Mouse (Mus musculus) lung, embryonic 15.5 days (tissue): ENCODE measurements around the gene Dst. TPM values are rescaled to one million over a fixed set of nuclear protein-coding genes. Genes with fewer than 3 reads are reported as not detected.

Experiments
- ATAC-seq: fragments of 200-750 bp; cut with Nextera tagmentation; 2 replicates; pipeline ENCODE4 v1.8.0; 2017; ENCODE audit warnings: moderate number of reproducible peaks, borderline replicate concordance; ENCODE audit not compliant: low FRiP score, low TSS enrichment; ENCODE audit errors: extremely low read depth
- H3K27ac ChIP-seq: fragments of 300-500 bp; sonication (generic); 2 replicates; pipeline ENCODE4 v1.5.1; 2015; ENCODE audit warnings: moderate library complexity, mild to moderate bottlenecking, inconsistent platforms
- H3K27me3 ChIP-seq: fragments of 300-500 bp; sonication (generic); 2 replicates; pipeline ENCODE4 v1.6.1; 2015; ENCODE audit warnings: inconsistent platforms
- H3K36me3 ChIP-seq: fragments of 300-500 bp; sonication (generic); 2 replicates; pipeline ENCODE4 v1.6.1; 2015; ENCODE audit warnings: inconsistent platforms
- H3K4me1 ChIP-seq: fragments of 300-500 bp; sonication (generic); 2 replicates; pipeline ENCODE4 v1.6.1; 2015; ENCODE audit warnings: inconsistent platforms
- H3K4me2 ChIP-seq: fragments of 300-500 bp; sonication (generic); 2 replicates; pipeline ENCODE4 v1.6.1; 2015; ENCODE audit warnings: inconsistent platforms, mild to moderate bottlenecking, moderate library complexity
- H3K4me3 ChIP-seq: fragments of 300-500 bp; sonication (generic); 2 replicates; pipeline ENCODE4 v1.5.1; 2015; ENCODE audit warnings: mild to moderate bottlenecking, inconsistent platforms
- H3K9ac ChIP-seq: fragments of 300-500 bp; sonication (generic); 2 replicates; pipeline ENCODE4 v1.6.1; 2015; ENCODE audit warnings: inconsistent platforms
- H3K9me3 ChIP-seq: fragments of 300-500 bp; sonication (generic); 2 replicates; pipeline ENCODE4 v1.6.1; 2016; ENCODE audit warnings: inconsistent platforms
- WGBS: fragments of 180-500 bp; shearing (Covaris S2); methylation state at CpG from one replicate; pipeline ENCODE4 v1.1.7; 2015; 5-methylcytosine and 5-hydroxymethylcytosine counted together
- polyA plus RNA-seq: library from polyadenylated mRNA; unstranded; fragments of >200 nt; fragmentation: Nextera tagmentation; extraction: Ambion mirVana; gene quantifications from 2 replicates; pipeline ENCODE4 v1.2.1, GENCODE M21; 2015

Dst gene
- polyA plus RNA-seq, 1 experiment from 2014 or later, result 15.2 TPM

GRCm38 (mm10) chr1:33932845-33933499, 24.9 kb downstream of the Dst start:
- no peaks in the 10 kb centered on the region for H3K27me3 ChIP-seq
- no peak overlapping the region for H3K4me2 ChIP-seq
- no peaks in the 10 kb centered on the region for H3K4me1 ChIP-seq
- no peak overlapping the region for H3K9ac ChIP-seq
- ATAC-seq, result no peak
- H3K27ac ChIP-seq, result no peak overlapping the region
- 79% methylated on average over 14 of the region's 14 CpGs for WGBS
- H3K36me3 ChIP-seq, result no peaks in the 10 kb centered on the region
- no peaks in the 10 kb centered on the region for H3K9me3 ChIP-seq
- H3K4me3 ChIP-seq, result no peak overlapping the region

GRCm38 (mm10) chr1:33935946-33936345, 27.9 kb downstream of the Dst start:
- no peak overlapping the region for H3K4me2 ChIP-seq
- WGBS, result 90% methylated on average over 3 of the region's 3 CpGs
- H3K36me3 ChIP-seq, result no peaks in the 10 kb centered on the region
- no peaks in the 10 kb centered on the region for H3K9me3 ChIP-seq
- no peaks in the 10 kb centered on the region for H3K27me3 ChIP-seq
- no peak overlapping the region for H3K9ac ChIP-seq
- H3K4me3 ChIP-seq, result no peak overlapping the region
- no peaks in the 10 kb centered on the region for H3K4me1 ChIP-seq
- H3K27ac ChIP-seq, result no peak overlapping the region
- ATAC-seq, result no peak

DNA sequence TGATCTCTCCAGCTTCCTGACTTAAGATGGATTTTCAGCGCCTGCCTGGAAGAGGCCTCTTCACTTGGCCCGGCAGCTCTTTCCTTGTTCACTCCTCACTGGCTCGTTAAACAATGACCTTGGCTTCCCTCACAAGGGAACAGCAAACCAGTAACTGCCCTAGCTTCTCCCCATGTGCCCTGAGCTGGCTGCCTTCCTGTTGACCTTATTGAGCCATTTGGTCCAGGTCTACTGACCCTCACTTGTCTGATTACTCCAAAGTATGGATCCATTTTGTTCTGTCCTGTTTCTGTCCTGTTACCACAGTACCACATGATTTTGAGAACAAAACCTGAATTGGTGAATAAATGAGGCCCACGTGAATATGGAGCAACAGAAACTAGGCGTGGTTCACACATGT, 31.8 kb downstream of the Dst start:
- ATAC-seq, result no peak
- H3K36me3 ChIP-seq, result no peaks in the 10 kb centered on the region
- H3K4me2 ChIP-seq, result no peak overlapping the region
- no peak overlapping the region for H3K27ac ChIP-seq
- H3K4me1 ChIP-seq, result no peaks in the 10 kb centered on the region
- no peaks in the 10 kb centered on the region for H3K9me3 ChIP-seq
- no peak overlapping the region for H3K9ac ChIP-seq
- no peak overlapping the region for H3K4me3 ChIP-seq
- no peaks in the 10 kb centered on the region for H3K27me3 ChIP-seq
- 66% methylated on average over 5 of the region's 5 CpGs for WGBS

GRCm38 (mm10) chr1:33940364-33940928, 32.4 kb downstream of the Dst start:
- Histone ChIP-seq H3K27ac (no peak overlapping the region), H3K9me3 (no peaks in the 10 kb centered on the region), H3K27me3 (no peaks in the 10 kb centered on the region), H3K9ac (no peak overlapping the region), H3K4me3 (no peak overlapping the region), H3K4me2 (no peak overlapping the region), H3K4me1 (no peaks in the 10 kb centered on the region), H3K36me3 (no peaks in the 10 kb centered on the region)
- ATAC-seq, result no peak
- 68% methylated on average over 11 of the region's 11 CpGs for WGBS

DNA sequence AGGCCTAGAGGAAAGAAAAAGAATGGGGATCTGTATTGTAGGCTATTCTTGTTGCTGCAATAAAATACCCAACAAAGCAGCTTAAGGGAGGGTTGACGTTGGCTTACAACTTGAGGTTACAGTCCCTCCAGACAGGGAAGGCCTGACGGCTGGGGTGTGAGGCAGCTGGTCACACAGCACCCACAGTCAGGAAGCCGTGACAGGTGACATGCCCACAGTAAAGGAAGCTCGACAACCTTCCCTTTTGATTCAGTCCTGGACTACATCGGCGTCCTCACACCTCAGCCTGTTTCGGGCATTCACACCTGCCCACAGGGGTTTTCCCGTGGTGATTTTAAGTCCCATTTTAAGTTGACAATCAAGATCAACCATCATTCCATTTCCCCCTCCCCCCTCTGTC, 34.6 kb downstream of the Dst start:
- H3K36me3 ChIP-seq, result no peaks in the 10 kb centered on the region
- H3K9me3 ChIP-seq, result no peaks in the 10 kb centered on the region
- no peaks in the 10 kb centered on the region for H3K27me3 ChIP-seq
- WGBS, result 86% methylated on average over 8 of the region's 8 CpGs
- ATAC-seq, result no peak
- no peak overlapping the region for H3K4me2 ChIP-seq
- H3K4me1 ChIP-seq, result no peaks in the 10 kb centered on the region
- no peak overlapping the region for H3K27ac ChIP-seq
- H3K9ac ChIP-seq, result no peak overlapping the region
- H3K4me3 ChIP-seq, result no peak overlapping the region

GRCm38 (mm10) chr1:33943943-33944342, 35.9 kb downstream of the Dst start:
- H3K9ac ChIP-seq, result no peak overlapping the region
- WGBS, result 75% methylated on average over 2 of the region's 2 CpGs
- no peak overlapping the region for H3K4me3 ChIP-seq
- H3K9me3 ChIP-seq, result no peaks in the 10 kb centered on the region
- no peaks in the 10 kb centered on the region for H3K36me3 ChIP-seq
- H3K4me2 ChIP-seq, result no peak overlapping the region
- H3K27me3 ChIP-seq, result no peaks in the 10 kb centered on the region
- H3K27ac ChIP-seq, result no peak overlapping the region
- H3K4me1 ChIP-seq, result no peaks in the 10 kb centered on the region
- no peak for ATAC-seq

DNA sequence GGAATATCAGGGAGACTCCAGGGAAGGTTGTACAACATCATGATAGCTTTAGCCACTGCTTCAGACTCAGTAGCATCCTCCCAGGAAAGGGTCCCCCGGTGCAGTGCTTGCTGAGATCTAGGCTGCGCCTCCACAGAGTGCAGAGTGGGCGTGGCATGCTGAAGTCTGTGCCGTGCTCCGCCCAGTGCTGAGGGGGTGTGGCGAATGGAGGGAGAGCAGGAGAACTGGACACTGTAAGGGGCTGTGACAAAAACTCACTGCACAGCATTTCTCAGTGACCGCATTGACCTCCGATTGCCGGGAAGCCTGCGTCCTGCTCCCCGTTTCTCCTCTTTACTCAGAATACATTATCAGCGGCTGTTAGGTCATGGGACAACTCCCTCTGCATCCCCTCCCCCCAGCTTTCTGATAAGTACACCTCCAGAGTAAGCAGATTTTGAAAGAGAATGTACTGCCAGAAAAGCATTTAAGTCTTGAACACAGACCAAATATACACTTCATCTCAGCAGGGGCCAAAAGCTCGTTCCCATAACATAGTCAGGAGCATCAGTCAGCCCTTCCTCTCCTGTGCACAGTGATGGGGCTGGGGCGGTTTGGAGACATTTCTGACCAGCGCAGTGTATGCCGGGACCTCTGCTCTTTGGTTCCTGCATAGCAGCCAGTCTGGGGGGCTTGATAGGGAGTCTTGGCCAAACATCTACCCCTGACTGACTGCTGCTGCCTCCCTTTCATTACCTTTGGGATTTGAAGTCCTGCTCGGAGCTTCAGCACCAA, 37.1 kb downstream of the Dst start:
- H3K9me3 ChIP-seq, result no peaks in the 10 kb centered on the region
- H3K36me3 ChIP-seq, result no peaks in the 10 kb centered on the region
- no peak overlapping the region for H3K9ac ChIP-seq
- WGBS, result 46% methylated on average over 17 of the region's 17 CpGs
- no peak overlapping the region for H3K27ac ChIP-seq
- no peak overlapping the region; the same call in 1 of the 2 replicates for H3K4me3 ChIP-seq
- no peaks in the 10 kb centered on the region for H3K4me1 ChIP-seq
- H3K27me3 ChIP-seq, result no peaks in the 10 kb centered on the region
- peak; percentile 84 for ATAC-seq
- peak overlapping the region; percentile 47 for H3K4me2 ChIP-seq

GRCm38 (mm10) chr1:33945756-33946155, 37.7 kb downstream of the Dst start:
- no peak overlapping the region for H3K4me3 ChIP-seq
- ATAC-seq, result no peak
- WGBS, result 89% methylated on average over 6 of the region's 6 CpGs
- no peaks in the 10 kb centered on the region for H3K9me3 ChIP-seq
- no peak overlapping the region for H3K9ac ChIP-seq
- no peak overlapping the region for H3K27ac ChIP-seq
- H3K4me2 ChIP-seq, result no peak overlapping the region
- no peaks in the 10 kb centered on the region for H3K36me3 ChIP-seq
- H3K4me1 ChIP-seq, result no peaks in the 10 kb centered on the region
- no peaks in the 10 kb centered on the region for H3K27me3 ChIP-seq

- Histone ChIP-seq H3K9me3 (no peaks in the 10 kb centered on the region), H3K27me3 (no peaks in the 10 kb centered on the region), H3K4me3 (no peak overlapping the region), H3K4me1 (no peaks in the 10 kb centered on the region), H3K36me3 (no peaks in the 10 kb centered on the region), H3K27ac (no peak overlapping the region), H3K4me2 (no peak overlapping the region), H3K9ac (no peak overlapping the region)
- ATAC-seq, result no peak
- WGBS, result 76% methylated on average over 12 of the region's 12 CpGs
Measured at GRCm38 (mm10) chr1:33946601-33947395, 38.8 kb downstream of the Dst start.

DNA sequence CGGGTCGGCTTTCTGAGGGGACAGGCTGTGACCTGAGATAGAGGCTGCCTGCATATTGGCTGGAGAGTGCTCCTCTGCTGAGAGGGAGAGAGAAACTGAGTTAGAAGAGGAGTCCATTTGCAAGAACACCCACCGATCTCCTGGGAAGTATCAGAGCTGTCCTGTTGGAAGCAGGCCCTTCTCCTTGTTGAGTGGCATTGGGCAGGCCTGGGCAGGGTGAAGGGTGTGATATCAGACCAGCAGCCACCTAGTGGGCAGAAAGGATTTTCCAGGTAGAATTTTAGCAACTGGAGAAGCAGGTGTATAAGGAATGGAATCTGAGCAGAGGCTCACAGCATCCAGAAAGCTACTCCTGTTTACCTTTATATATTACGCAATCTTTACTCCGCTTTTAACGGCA, 39.8 kb downstream of the Dst start:
- 80% methylated on average over 6 of the region's 6 CpGs for WGBS
- no peak overlapping the region for H3K27ac ChIP-seq
- H3K9me3 ChIP-seq, result no peaks in the 10 kb centered on the region
- H3K27me3 ChIP-seq, result no peaks in the 10 kb centered on the region
- H3K9ac ChIP-seq, result no peak overlapping the region
- no peaks in the 10 kb centered on the region for H3K36me3 ChIP-seq
- no peak overlapping the region for H3K4me2 ChIP-seq
- no peak overlapping the region for H3K4me3 ChIP-seq
- ATAC-seq, result no peak
- H3K4me1 ChIP-seq, result no peaks in the 10 kb centered on the region

DNA sequence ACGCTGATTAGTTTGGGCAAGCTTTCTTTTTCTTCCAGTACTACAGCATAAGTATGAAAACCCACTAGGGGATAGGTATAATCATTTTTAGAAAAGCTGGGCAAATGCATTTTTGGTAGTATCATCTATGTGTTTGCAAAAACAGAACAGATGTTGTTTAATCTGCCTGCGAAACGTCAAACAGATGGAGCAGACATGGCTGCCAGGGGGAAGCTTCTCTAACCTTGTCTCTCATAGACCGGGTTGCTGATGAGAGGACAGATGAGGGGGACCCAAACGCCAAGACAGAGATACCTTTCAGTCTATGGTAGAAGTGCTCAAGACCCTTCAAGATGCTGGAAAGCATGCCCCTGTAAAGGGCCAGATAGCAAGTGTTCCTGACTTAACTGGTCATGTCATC, 40.5 kb downstream of the Dst start:
- no peaks in the 10 kb centered on the region for H3K9me3 ChIP-seq
- no peak overlapping the region for H3K4me3 ChIP-seq
- H3K9ac ChIP-seq, result no peak overlapping the region
- ATAC-seq, result no peak
- no peak overlapping the region for H3K27ac ChIP-seq
- no peaks in the 10 kb centered on the region for H3K27me3 ChIP-seq
- no peaks in the 10 kb centered on the region for H3K36me3 ChIP-seq
- no peak overlapping the region for H3K4me2 ChIP-seq
- no peaks in the 10 kb centered on the region for H3K4me1 ChIP-seq
- WGBS, result 77% methylated on average over 5 of the region's 5 CpGs

GRCm38 (mm10) chr1:33955626-33956025, 47.6 kb downstream of the Dst start:
- H3K9ac ChIP-seq, result no peak overlapping the region
- ATAC-seq, result no peak
- no peaks in the 10 kb centered on the region for H3K9me3 ChIP-seq
- H3K4me3 ChIP-seq, result no peak overlapping the region
- H3K36me3 ChIP-seq, result no peaks in the 10 kb centered on the region
- H3K27ac ChIP-seq, result no peak overlapping the region
- no peaks in the 10 kb centered on the region for H3K4me1 ChIP-seq
- 94% methylated on average over 6 of the region's 6 CpGs for WGBS
- no peak overlapping the region for H3K4me2 ChIP-seq
- H3K27me3 ChIP-seq, result no peaks in the 10 kb centered on the region
